In genomic region chr14:48059664-48060455, GRCm38 (mm10) we compare ENCODE assay signal across 20 mouse cellular contexts.
A peak's percentile ranks its signal among the peaks of the same experiment; 100 is the strongest.
DNase-seq lines count a peak whose midpoint lies in the region; TF ChIP-seq lines count a peak whose summit lies in the region.
"Had no signal": no experiment of that assay in that cellular context is flagged by ENCODE, and none has a peak within 500 bp of the region (broad histone marks: within the 10 kb centered on the region; RNA-seq: fewer than 3 reads in every experiment).

No protein-coding gene starts in this region.

- no peak for TF ChIP-seq POLR2A in brain, embryonic 14.5 days (IDR thresholded peaks at IDR 0.05; ENCODE audit: borderline replicate concordance, extremely low read depth, insufficient read depth, insufficient read length, poor library complexity, severe bottlenecking)

- no peak for TF ChIP-seq CTCF in brain, embryonic 14.5 days (IDR thresholded peaks at IDR 0.05; ENCODE audit: borderline replicate concordance, extremely low read depth, insufficient read depth, insufficient read length)

- peak; percentile 37 to 49 for DNase-seq in left cerebral cortex, postnatal 14 days (ENCODE audit: low spot score in 2 of 2)
- no peak for DNase-seq in left cerebral cortex, postnatal 10 days (ENCODE audit: extremely low spot score in 1 of 2, low spot score in 2 of 2)
- DNase-seq in right cerebral cortex, adult 18-20 months, result peak; percentile 38
- no peak for DNase-seq in right cerebral cortex, postnatal 25 days
- DNase-seq in brain, embryonic 14.5 days (ENCODE audit: low read depth), result peak; percentile 25
- peak; percentile 55 for DNase-seq in telencephalon, adult 2 months (ENCODE audit: low read depth, low spot score)
- DNase-seq: adrenal gland, postnatal 25 days; B cell, adult 2 months; cerebellum, adult 2 months; cerebellum, postnatal 14 days; gastrocnemius, postnatal 25 days; heart, adult 18-20 months; heart, postnatal 4 days; kidney, adult 11 months; kidney, postnatal 14 days; layer of hippocampus, adult 9-11 months; liver; lung, adult 2 months; lung, postnatal 10 days; spleen, adult 18-20 months had no signal

- intact Hi-C loops in left cerebral cortex, postnatal 14 days (cut with DNase I), result no loop called here
- intact Hi-C loops in left cerebral cortex, postnatal 10 days (cut with DNase I), result no loop called here

Comparison
In these comparisons a context has a peak if more than half of its experiments do, and no peak if none do; other contexts are left out.
1. DNase-seq: peak in left cerebral cortex, postnatal 14 days (2 of 2), right cerebral cortex, adult 18-20 months (single experiment), brain, embryonic 14.5 days (single experiment) and telencephalon, adult 2 months (single experiment); none in left cerebral cortex, postnatal 10 days (0 of 2) and right cerebral cortex, postnatal 25 days (single experiment).